Mouse (Mus musculus) MEL (cell line): ENCODE measurements at regions not wholly inside any gene's neighbourhood (a gene's known extent, or its start where the extent isn't known, plus 50 kb on each side); places are given as distances from the start of the nearest gene placed in this dataset.

Experiments used
- DNase-seq: peaks from one replicate; pipeline ENCODE4 v3.0.0; 2011; ENCODE audit warnings: low read depth, low spot score
- H3K27ac ChIP-seq: 2 replicates; pipeline ENCODE4 v1.5.1; 2012; ENCODE audit warnings: low read depth, mild to moderate bottlenecking, control low read depth, low read length, moderate library complexity; ENCODE audit not compliant: control insufficient read depth
- H3K27me3 ChIP-seq, 2 experiments: fragments of 150-350 bp in 1 of 2; sonication (generic) in 1 of 2; 2 replicates each; pipeline ENCODE4 v1.6.1; 2012; ENCODE audit warnings: low read length in 2 of 2, mild to moderate bottlenecking in 2 of 2, improper control_type of control experiment in 1 of 2, moderate library complexity in 1 of 2; ENCODE audit not compliant: insufficient read depth in 2 of 2, control insufficient read depth in 1 of 2
- H3K36me3 ChIP-seq, 2 experiments: 2 replicates each; pipeline ENCODE4 v1.6.1; 2012 to 2014; ENCODE audit warnings: low read length in 2 of 2, improper control_type of control experiment in 1 of 2, inconsistent platforms in 1 of 2, mild to moderate bottlenecking in 1 of 2; ENCODE audit not compliant: insufficient read depth in 2 of 2, control insufficient read depth in 1 of 2
- H3K4me1 ChIP-seq, 2 experiments: fragments of 150-350 bp in 1 of 2; sonication (generic) in 1 of 2; 2 replicates each; pipeline ENCODE4 v1.6.1; 2012; ENCODE audit warnings: low read length in 2 of 2, improper control_type of control experiment in 1 of 2, mild to moderate bottlenecking in 1 of 2; ENCODE audit not compliant: insufficient read depth in 2 of 2, control insufficient read depth in 1 of 2
- H3K4me3 ChIP-seq, 2 experiments: fragments of 150-350 bp in 1 of 2; sonication (generic) in 1 of 2; 2 replicates each; pipeline ENCODE4 v1.5.1; 2012; ENCODE audit warnings: low read depth in 2 of 2, low read length in 2 of 2, mild to moderate bottlenecking in 2 of 2, moderate library complexity in 2 of 2, control low read depth in 1 of 2, improper control_type of control experiment in 1 of 2; ENCODE audit not compliant: control insufficient read depth in 1 of 2, insufficient read depth in 1 of 2
- H3K79me2 ChIP-seq: 2 replicates; pipeline ENCODE4 v1.6.1; 2012; ENCODE audit warnings: mild to moderate bottlenecking, low read length, moderate library complexity; ENCODE audit not compliant: control insufficient read depth, poor library complexity, insufficient read depth
- H3K9ac ChIP-seq: 2 replicates; pipeline ENCODE4 v1.6.1; 2012; ENCODE audit warnings: low read depth, mild to moderate bottlenecking, control low read depth, low read length, moderate library complexity; ENCODE audit not compliant: control insufficient read depth, poor library complexity, severe bottlenecking
- H3K9me3 ChIP-seq: fragments of 150-350 bp; sonication (generic); replicated peaks from 2 replicates; pipeline ENCODE4 v1.6.1; 2012; ENCODE audit warnings: mild to moderate bottlenecking, low read length, improper control_type of control experiment, moderate library complexity; ENCODE audit not compliant: insufficient read depth
- BHLHE40 ChIP-seq: IDR thresholded peaks from 2 replicates; pipeline ENCODE4 v1.6.1; 2012; ENCODE audit warnings: low read depth, mild to moderate bottlenecking, inconsistent platforms, low read length, improper control_type of control experiment, borderline replicate concordance
- CHD1 ChIP-seq: IDR thresholded peaks from 2 replicates; pipeline ENCODE4 v1.6.1; 2012; ENCODE audit warnings: low read depth, mild to moderate bottlenecking, inconsistent platforms, low read length, improper control_type of control experiment
- CHD2 ChIP-seq: IDR thresholded peaks from 2 replicates; pipeline ENCODE4 v1.6.1; 2011; ENCODE audit warnings: low read length, improper control_type of control experiment
- CTCF ChIP-seq, 3 experiments: IDR thresholded peaks in 2 of 3; conservative IDR thresholded peaks in 1 of 3; 2 replicates each; pipeline ENCODE4 v1.5.1; 2011 to 2012; ENCODE audit warnings: low read length in 3 of 3, low read depth in 2 of 3, mild to moderate bottlenecking in 2 of 3, improper control_type of control experiment in 1 of 3, inconsistent platforms in 1 of 3, mixed read lengths in 1 of 3, moderate library complexity in 1 of 3; ENCODE audit not compliant: control insufficient read depth in 1 of 3, insufficient read depth in 1 of 3, poor library complexity in 1 of 3, severe bottlenecking in 1 of 3
- E2F4 ChIP-seq: IDR thresholded peaks from 2 replicates; pipeline ENCODE4 v1.6.1; 2011; ENCODE audit warnings: low read depth, low read length, improper control_type of control experiment, borderline replicate concordance
- ELF1 ChIP-seq: IDR thresholded peaks from 2 replicates; pipeline ENCODE4 v1.6.1; 2014; ENCODE audit warnings: low read depth, mild to moderate bottlenecking, inconsistent platforms, low read length, improper control_type of control experiment, moderate library complexity
- EP300 ChIP-seq, 2 experiments: IDR thresholded peaks; 2 replicates each; pipeline ENCODE4 v1.6.1; 2011; ENCODE audit warnings: improper control_type of control experiment in 2 of 2, low read length in 2 of 2, low read depth in 1 of 2, mild to moderate bottlenecking in 1 of 2
- GABPA ChIP-seq: IDR thresholded peaks from 2 replicates; pipeline ENCODE4 v1.6.1; 2012; ENCODE audit warnings: low read depth, mild to moderate bottlenecking, inconsistent platforms, low read length, improper control_type of control experiment, moderate library complexity
- GATA1 ChIP-seq: IDR thresholded peaks from 2 replicates; pipeline ENCODE4 v1.6.1; 2011; ENCODE audit warnings: low read depth, low read length, improper control_type of control experiment
- HCFC1 ChIP-seq: IDR thresholded peaks from 2 replicates; pipeline ENCODE4 v1.6.1; 2012; ENCODE audit warnings: low read depth, mild to moderate bottlenecking, inconsistent platforms, low read length, improper control_type of control experiment, moderate library complexity
- JUND ChIP-seq: IDR thresholded peaks from 2 replicates; pipeline ENCODE4 v1.6.1; 2011; ENCODE audit warnings: low read depth, mild to moderate bottlenecking, improper control_type of control experiment, low read length
- KAT2A ChIP-seq: conservative IDR thresholded peaks from 2 replicates; pipeline ENCODE4 v1.6.1; 2012; ENCODE audit warnings: low read depth, low read length, improper control_type of control experiment, inconsistent platforms
- MAX ChIP-seq: IDR thresholded peaks from 2 replicates; pipeline ENCODE4 v1.6.1; 2011; ENCODE audit warnings: low read length, improper control_type of control experiment
- MAZ ChIP-seq: IDR thresholded peaks from 2 replicates; pipeline ENCODE4 v1.6.1; 2012; ENCODE audit warnings: low read depth, mild to moderate bottlenecking, inconsistent platforms, low read length, improper control_type of control experiment
- MEF2A ChIP-seq: IDR thresholded peaks from 2 replicates; pipeline ENCODE4 v1.6.1; 2014; ENCODE audit warnings: low read depth, mild to moderate bottlenecking, inconsistent platforms, low read length, improper control_type of control experiment; ENCODE audit not compliant: poor library complexity, insufficient replicate concordance, severe bottlenecking; ENCODE audit errors: extremely low read depth
- MXI1 ChIP-seq: IDR thresholded peaks from 2 replicates; pipeline ENCODE4 v1.6.1; 2011; ENCODE audit warnings: mild to moderate bottlenecking, low read depth, low read length, improper control_type of control experiment
- MYB ChIP-seq: IDR thresholded peaks from 2 replicates; pipeline ENCODE4 v1.6.1; 2011; ENCODE audit warnings: mild to moderate bottlenecking, low read depth, low read length, improper control_type of control experiment
- MYC ChIP-seq: IDR thresholded peaks from 2 replicates; pipeline ENCODE4 v1.6.1; 2011; ENCODE audit warnings: low read depth, mild to moderate bottlenecking, low read length, improper control_type of control experiment, moderate library complexity
- NELFE ChIP-seq: IDR thresholded peaks from 2 replicates; pipeline ENCODE4 v1.6.1; 2011; ENCODE audit warnings: low read depth, low read length, improper control_type of control experiment
- POLR2A ChIP-seq, 2 experiments: IDR thresholded peaks; 2 replicates each; pipeline ENCODE4 v1.6.1; 2011 to 2012; ENCODE audit warnings: low read length in 2 of 2, mild to moderate bottlenecking in 2 of 2, control low read depth in 1 of 2, improper control_type of control experiment in 1 of 2, low read depth in 1 of 2, moderate library complexity in 1 of 2; ENCODE audit not compliant: control insufficient read depth in 1 of 2, insufficient read depth in 1 of 2, poor library complexity in 1 of 2
- POLR2AphosphoS2 ChIP-seq: IDR thresholded peaks from 2 replicates; pipeline ENCODE4 v1.6.1; 2011; ENCODE audit warnings: low read length, improper control_type of control experiment
- POLR2AphosphoS5 ChIP-seq: IDR thresholded peaks from 2 replicates; pipeline ENCODE4 v1.6.1; 2012; ENCODE audit warnings: low read depth, borderline replicate concordance, mild to moderate bottlenecking, inconsistent platforms, low read length, moderate library complexity, mixed read lengths
- RAD21 ChIP-seq: IDR thresholded peaks from 2 replicates; pipeline ENCODE4 v1.6.1; 2011; ENCODE audit warnings: mild to moderate bottlenecking, low read depth, low read length, improper control_type of control experiment
- RCOR1 ChIP-seq: IDR thresholded peaks from 2 replicates; pipeline ENCODE4 v1.6.1; 2012; ENCODE audit warnings: low read depth, mild to moderate bottlenecking, inconsistent platforms, low read length, improper control_type of control experiment
- TAL1 ChIP-seq: IDR thresholded peaks from 2 replicates; pipeline ENCODE4 v1.6.1; 2012; ENCODE audit warnings: mild to moderate bottlenecking, inconsistent platforms, low read length, moderate library complexity, mixed read lengths
- TCF12 ChIP-seq: IDR thresholded peaks from 2 replicates; pipeline ENCODE4 v1.6.1; 2014; ENCODE audit warnings: low read depth, mild to moderate bottlenecking, inconsistent platforms, low read length, improper control_type of control experiment, moderate library complexity
- UBTF ChIP-seq: IDR thresholded peaks from 2 replicates; pipeline ENCODE4 v1.6.1; 2012; ENCODE audit warnings: low read depth, mild to moderate bottlenecking, inconsistent platforms, low read length, improper control_type of control experiment, moderate library complexity, borderline replicate concordance; ENCODE audit not compliant: insufficient read depth
- USF1 ChIP-seq: IDR thresholded peaks from 2 replicates; pipeline ENCODE4 v1.6.1; 2014; ENCODE audit warnings: low read depth, mild to moderate bottlenecking, inconsistent platforms, low read length, improper control_type of control experiment, moderate library complexity
- ZMIZ1 ChIP-seq: IDR thresholded peaks from 2 replicates; pipeline ENCODE4 v1.6.1; 2012; ENCODE audit warnings: low read depth, mild to moderate bottlenecking, inconsistent platforms, low read length, improper control_type of control experiment, moderate library complexity

GRCm38 (mm10) chr10:25857954-25858616, 220.0 kb upstream of the Gm9767 start:
- no peak overlapping the region for H3K27ac ChIP-seq
- no peaks in the 10 kb centered on the region for H3K79me2 ChIP-seq
- no peaks in the 10 kb centered on the region for H3K4me1 ChIP-seq
- DNase-seq = no peak
- H3K4me3 ChIP-seq = no peak overlapping the region
- no peaks in the 10 kb centered on the region for H3K27me3 ChIP-seq
- H3K9me3 ChIP-seq = no peaks in the 10 kb centered on the region
- TF ChIP-seq ZMIZ1 (no peak), MAZ (no peak), CHD1 (no peak), CTCF (IDR thresholded peaks at IDR 0.05 in 2 of 3, conservative IDR thresholded peaks at IDR 0.05 in 1 of 3; ENCODE audit: control insufficient read depth in 1 of 3, insufficient read depth in 1 of 3, low read depth in 2 of 3, low read length in 3 of 3, poor library complexity in 1 of 3, severe bottlenecking in 1 of 3) (no peak), HCFC1 (no peak), ELF1 (no peak), EP300 (IDR thresholded peaks at IDR 0.05; ENCODE audit: low read depth in 1 of 2, low read length in 2 of 2) (no peak), MEF2A (no peak), JUND (no peak), CHD2 (no peak), MYC (no peak), RAD21 (no peak), MYB (no peak), E2F4 (no peak), RCOR1 (no peak), POLR2AphosphoS2 (no peak), TCF12 (no peak), MXI1 (no peak)
- no peak overlapping the region for H3K9ac ChIP-seq
- H3K36me3 ChIP-seq = no peaks in the 10 kb centered on the region

- Histone ChIP-seq H3K4me1 (no peaks in the 10 kb centered on the region), H3K27ac (no peak overlapping the region), H3K4me3 (no peak overlapping the region), H3K27me3 (no peaks in the 10 kb centered on the region), H3K9ac (no peak overlapping the region), H3K36me3 (no peaks in the 10 kb centered on the region), H3K9me3 (no peaks in the 10 kb centered on the region)
- no peak for DNase-seq
- no peak for TF ChIP-seq KAT2A
- no peak for TF ChIP-seq GABPA
- TF ChIP-seq MAZ = no peak
- no peak for TF ChIP-seq GATA1
- TF ChIP-seq NELFE = no peak
- no peak for TF ChIP-seq RAD21
- TF ChIP-seq TAL1 = no peak
- TF ChIP-seq E2F4 = no peak
- TF ChIP-seq CHD1 = no peak
- no peak for TF ChIP-seq POLR2AphosphoS5
- TF ChIP-seq JUND = no peak
- TF ChIP-seq POLR2A (IDR thresholded peaks at IDR 0.05; ENCODE audit: control insufficient read depth in 1 of 2, insufficient read depth in 1 of 2, low read depth in 1 of 2, low read length in 2 of 2, poor library complexity in 1 of 2) = no peak
- TF ChIP-seq MAX = no peak
- TF ChIP-seq MEF2A = no peak
- no peak for TF ChIP-seq BHLHE40
- TF ChIP-seq HCFC1 = no peak
- TF ChIP-seq CTCF (IDR thresholded peaks at IDR 0.05 in 2 of 3, conservative IDR thresholded peaks at IDR 0.05 in 1 of 3; ENCODE audit: control insufficient read depth in 1 of 3, insufficient read depth in 1 of 3, low read depth in 2 of 3, low read length in 3 of 3, poor library complexity in 1 of 3, severe bottlenecking in 1 of 3) = no peak
- no peak for TF ChIP-seq EP300 (IDR thresholded peaks at IDR 0.05; ENCODE audit: low read depth in 1 of 2, low read length in 2 of 2)
- no peak for TF ChIP-seq UBTF
- TF ChIP-seq USF1 = no peak
- TF ChIP-seq, all 39 proteins: peak for 0
- no peaks in the 10 kb centered on the region for H3K79me2 ChIP-seq
Measured at GRCm38 (mm10) chr10:25844348-25844747, 233.7 kb upstream of the Gm9767 start.
